Mouse (Mus musculus): ENCODE measurements at regions not wholly inside any gene's neighbourhood (a gene's known extent, or its start where the extent isn't known, plus 50 kb on each side); places are given as distances from the start of the nearest gene placed in this dataset.

DNA sequence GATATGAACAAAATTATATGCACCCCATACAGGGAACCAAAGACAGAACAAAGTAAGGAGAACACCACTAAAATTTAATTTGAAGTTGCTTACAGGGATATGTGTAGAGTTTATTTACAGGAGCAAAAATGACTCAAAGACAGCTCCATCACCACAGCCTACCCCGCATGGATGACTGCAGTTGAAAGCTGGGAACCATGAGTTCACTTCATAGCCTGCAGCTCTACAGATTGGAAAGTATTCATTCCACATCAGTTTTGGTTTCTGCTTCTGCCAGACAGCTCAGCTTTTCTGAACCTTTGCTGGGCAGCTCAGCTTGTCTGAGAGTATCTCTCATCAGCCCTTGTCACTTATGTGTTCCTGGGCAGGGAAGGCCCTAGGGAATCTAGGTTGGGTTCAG lies 160.6 kb upstream of the Sema3d start:
- DNase-seq (ENCODE audit: low spot score) = no peak

DNA sequence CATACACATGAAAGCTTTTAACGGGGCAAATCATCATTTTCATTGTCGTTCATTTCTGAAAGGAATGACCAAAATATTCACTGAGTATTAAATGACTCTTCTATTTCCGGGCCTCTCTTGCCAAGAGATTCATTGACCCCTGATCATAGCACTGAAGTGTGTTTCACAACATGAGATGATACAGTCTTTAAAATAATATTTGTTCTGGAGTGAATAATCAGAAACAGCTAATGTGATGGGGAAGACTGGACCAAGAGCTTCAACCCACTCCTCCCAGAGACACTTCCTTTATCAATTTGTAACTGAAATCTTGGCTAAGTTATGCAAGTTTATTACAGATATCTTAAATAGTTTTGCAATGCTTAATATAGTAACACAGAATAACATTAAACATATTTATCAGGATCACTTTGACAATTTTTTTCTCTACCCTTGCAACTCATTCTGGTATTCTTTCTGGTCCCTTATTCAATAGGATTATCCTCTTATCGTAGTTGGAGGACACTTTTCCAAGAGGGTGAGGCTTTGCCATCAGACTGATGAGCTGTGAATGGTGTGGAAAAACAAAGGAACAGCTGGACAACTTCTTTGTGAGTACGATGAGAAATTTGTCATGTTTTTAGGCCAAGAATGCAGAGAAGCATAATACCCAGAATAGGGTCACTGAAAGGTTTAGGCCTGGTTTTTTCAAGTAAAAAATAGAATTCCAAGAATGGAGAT lies 149.6 kb upstream of the Sema3d start:
- DNase-seq (ENCODE audit: low spot score) = no peak

- DNase-seq (ENCODE audit: low spot score) = no peak
Observed at GRCm38 (mm10) chr5:12243179-12243805, 139.9 kb upstream of the Sema3d start.

- DNase-seq (ENCODE audit: low spot score) = no peak
Observed at GRCm38 (mm10) chr5:12293685-12294084, 89.5 kb upstream of the Sema3d start.

DNA sequence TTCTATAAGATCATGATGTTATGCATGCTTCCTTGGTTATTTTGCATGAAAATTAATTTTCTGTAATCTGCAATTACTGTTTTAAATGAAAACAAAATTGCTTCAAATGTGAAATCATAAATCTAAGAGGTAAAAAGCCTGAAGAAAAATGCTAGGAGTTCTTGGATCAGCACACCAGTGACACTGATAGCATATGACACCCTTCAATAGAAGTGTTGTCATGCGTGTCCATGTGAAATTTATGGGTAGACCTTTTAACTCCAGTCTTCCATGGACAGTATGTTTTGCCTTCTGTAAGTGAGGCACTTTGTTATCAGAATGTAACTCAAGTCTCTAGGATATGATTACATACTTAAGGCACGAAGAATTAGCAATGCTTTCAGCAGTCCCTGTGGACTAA lies 85.9 kb upstream of the Sema3d start:
- DNase-seq (ENCODE audit: low spot score) = no peak

- DNase-seq (ENCODE audit: low spot score) = no peak
Observed at GRCm38 (mm10) chr5:12301833-12302808, 81.1 kb upstream of the Sema3d start.

DNA sequence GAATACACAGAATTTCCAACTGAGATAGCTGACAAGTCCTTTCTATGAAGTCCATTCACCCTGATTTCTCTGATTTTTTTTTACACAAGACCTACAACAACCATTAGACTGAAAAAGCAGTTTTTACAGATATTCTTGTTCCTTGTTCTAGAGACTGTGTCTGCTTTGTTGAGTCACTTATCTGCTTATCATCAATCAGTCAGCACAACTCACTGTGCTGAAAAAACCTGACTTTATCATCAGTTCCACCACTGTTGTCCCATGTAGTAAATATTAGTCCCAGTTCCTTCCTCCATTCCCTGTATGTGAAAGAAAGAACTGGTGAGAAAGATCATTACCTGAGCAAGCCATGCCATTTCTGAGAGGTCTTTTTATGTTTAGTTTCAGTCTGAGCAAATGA lies 73.8 kb upstream of the Sema3d start:
- no peak for DNase-seq (ENCODE audit: low spot score)

DNA sequence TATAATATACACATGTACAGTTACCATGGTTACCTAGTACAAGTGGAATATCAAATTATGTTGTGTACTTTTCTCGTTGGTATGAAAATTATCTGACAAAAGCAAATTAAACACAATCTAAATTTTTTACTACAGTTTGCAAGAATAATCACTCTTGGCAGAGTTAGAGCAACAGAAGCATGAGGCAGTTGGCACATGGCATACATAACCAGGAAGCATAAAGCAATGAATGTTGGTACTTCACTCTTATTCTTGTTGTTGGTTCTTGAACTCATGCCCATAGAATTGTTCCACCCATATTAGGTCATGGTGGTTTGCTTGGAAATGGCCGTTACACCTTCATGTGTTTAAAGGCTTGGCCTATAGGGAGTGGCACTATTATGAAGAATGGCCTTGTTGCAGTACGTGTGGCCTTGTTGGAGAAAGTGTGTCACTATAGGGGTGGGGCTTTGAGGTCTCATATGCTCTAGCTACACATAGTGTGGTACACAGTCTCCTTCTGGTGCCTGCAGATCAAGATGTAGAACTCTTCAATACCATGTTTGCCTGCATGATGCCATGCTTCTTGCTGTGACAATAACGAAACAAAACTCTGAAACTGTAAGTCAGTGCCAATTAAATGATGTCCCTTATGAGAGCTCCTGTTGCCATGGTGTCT lies 50.4 kb upstream of the Sema3d start:
- DNase-seq (ENCODE audit: low spot score) = no peak
